Mouse (Mus musculus): ENCODE results near the gene Itgb2.

GRCm38 (mm10) chr10:77500636-77501035 lies 29.4 kb upstream of the Itgb2 start:
- TF ChIP-seq CTCF (IDR thresholded peaks at IDR 0.05; ENCODE audit: low read depth) (no peak), EP300 (IDR thresholded peaks at IDR 0.05; ENCODE audit: low read depth) (no peak)
